Mouse (Mus musculus) retina, postnatal 1 day (tissue): ENCODE data around the gene Blvrb.

Experiments
- DNase-seq: peaks from one replicate; pipeline ENCODE4 v3.0.0-alpha.2; 2012

The Blvrb gene

DNA sequence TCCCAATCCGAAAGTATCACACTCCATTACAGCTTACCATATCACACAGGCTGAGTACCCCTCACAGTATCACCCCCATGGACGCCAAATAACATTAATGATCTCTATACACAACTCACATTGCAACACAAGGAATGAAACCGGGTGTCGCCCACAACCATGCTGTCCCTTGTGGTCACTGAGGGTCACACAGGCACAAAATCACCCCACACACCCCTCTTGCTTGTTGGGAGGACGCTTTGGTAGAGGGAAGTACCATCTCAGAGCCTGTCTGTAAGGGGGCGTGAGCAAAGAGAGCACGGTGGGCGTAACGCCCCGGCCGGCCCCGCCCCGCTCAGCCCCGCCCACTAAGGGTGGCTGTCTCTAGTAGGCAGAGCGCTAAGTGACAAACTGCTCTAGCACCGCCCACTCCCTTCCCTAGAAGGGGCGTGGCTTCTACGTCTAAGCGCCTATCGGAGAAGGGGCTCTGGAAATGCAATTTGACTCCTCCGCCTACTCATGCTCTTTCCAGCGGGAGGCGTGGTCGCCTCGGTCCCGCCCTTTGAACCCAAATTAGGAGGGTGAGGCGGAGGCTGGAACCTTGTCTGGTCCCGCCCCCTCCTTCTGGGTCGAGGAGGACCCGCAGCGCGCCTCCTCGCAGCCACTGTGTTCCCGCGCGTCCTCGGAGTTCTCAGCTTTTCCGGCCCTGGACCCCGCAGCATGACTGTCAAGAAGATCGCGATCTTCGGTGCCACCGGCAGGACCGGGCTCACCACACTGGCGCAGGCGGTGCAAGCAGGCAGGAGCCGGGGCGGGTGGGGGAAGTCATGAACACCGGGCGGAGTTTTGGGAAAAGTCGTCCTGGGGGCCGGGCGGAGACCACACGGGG, at the start of gene Blvrb, which contains the start of gene Sptbn4:
Gene Blvrb (plus strand): TSS at position 560 of the 868 bp plus-strand sequence.
Gene Sptbn4 (minus strand): TSS at position 268 of the 868 bp plus-strand sequence.
- peak; percentile 100 for DNase-seq

DNA sequence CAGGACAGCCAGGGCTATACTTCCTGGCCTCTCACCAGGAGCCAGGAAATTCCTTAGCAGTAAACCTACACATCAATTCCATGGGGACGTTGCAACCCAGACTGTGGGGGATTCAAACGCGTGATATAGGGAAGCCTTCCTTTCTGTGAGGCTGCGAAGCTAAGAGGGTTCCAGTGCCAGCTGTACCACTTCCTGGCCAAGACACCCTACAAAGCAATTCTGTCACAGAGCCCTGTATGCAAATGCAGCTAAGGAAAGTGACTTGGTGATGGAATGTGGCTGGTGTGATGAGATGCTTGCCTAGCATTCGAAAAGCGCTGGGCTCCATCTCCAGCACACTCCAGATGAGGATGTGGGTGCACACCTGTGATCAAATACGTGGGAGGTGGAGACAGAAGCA, 47.2 kb upstream of the Blvrb start:
- DNase-seq, result no peak

DNA sequence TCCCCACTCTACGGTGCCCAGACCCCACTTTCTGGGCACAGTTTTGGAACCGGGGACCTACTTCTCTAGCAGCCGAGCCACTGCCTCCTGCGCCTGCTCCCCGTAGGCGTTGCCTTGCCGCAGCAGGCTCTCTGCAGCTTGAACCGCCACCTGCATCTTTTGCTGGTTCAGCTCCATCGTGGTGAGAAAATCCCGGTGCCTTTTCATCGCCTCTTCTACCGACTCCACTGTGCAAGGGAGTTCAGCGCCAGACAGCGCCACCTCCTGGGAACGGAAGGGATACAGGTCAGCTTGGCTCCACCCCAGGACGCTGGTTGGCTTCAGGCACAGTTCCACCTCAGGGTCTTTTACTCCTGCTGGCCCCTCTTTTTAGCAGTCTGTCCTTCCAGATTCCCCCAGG, 45.1 kb upstream of the Blvrb start:
- DNase-seq, result peak; percentile 78

DNA sequence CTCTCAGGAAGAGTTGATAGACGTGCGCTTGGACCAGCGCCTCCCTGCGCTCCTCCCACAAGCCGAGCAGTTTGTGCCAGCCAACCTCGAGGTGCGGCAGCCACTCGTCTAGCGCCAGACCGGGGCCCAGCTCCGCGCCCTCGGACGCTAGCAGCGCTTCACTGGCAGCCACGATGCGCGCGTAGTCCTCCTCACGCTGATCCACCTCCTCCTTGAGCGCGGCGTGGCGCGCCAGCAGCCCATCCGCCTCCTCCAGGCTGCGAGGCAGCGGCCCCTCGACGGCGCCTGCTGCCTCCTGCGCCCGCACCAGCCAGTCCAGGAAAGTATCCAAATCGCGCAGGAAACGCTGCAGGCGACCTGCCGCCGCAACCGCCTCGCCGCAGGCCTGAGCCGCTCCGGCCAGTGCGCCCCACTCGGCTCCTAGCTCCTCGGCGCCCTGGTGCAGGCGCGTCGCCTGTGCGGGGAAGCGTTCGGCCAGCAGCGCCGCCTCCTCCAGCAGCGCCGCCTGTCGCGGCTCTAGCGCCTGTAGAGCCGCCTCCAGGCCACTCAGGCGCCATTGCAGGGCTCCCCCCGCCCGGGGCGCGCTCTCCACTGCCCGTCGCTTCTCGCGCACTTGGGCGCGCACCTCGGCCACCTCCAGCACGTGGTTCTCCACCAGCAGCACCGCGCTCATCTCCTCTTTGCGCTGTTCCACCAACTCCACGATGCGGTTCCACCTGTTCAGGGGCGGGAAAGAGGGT, 43.4 kb upstream of the Blvrb start:
- DNase-seq, result peak; percentile 31

DNA sequence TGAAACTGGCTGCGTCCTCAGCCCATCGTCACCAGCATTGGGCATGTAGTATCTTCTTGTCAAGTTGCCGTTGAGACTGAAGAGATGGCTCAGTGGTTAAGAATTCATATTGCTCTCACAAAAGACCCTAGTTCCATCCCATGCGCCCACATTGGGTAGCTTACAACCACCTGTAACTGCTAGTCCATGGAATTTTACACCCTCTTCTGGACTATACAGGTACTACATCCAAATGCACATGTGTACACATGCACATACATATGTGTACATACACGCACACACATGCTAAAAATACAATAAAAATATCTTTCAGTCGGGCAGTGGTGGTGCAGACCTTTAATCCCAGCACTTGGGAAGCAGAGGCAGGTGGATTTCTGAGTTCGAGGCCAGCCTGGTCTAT, 41.3 kb upstream of the Blvrb start:
- DNase-seq, result peak; percentile 19

DNA sequence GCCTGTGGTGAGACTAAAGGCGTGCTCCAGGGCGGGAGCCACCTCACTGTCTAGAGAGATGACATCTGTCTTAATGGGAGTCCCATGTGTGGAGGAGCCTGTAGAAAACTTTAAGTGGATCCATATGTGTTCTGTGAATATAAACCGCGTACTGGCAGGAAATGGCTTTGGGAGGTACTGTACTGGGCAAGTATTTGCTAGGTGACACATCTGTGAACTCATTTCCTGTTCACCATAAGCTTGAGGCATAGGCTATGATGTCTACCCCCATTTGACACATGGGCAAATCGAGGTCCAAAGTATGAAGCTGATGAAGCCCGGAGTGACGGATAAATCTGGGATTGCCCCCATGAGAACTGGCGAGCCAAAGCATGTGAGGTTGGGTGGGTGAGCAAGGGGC, 40.0 kb upstream of the Blvrb start:
- no peak for DNase-seq

- DNase-seq, result peak; percentile 85
Observed at GRCm38 (mm10) chr7:27408379-27409176, 39.2 kb upstream of the Blvrb start.

DNA sequence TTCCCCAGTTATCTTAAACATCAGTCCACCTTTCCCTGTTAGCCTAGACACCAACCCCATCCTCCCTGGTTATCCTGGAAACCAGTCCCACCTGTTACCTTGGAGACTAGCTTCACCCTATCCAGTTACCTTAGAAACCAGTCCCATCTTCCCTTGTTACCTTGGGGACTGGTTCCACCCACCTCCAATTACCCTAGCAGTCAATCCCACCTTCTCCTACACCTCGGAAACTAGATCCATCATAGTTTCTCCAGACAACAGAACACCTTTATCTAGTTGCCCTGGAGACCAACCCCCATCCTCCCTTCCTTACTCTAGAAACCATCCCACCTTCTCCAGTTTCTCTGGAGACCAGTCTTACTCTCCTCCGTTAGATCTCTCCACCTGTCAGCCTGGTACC, 30.6 kb upstream of the Blvrb start:
- no peak for DNase-seq

GRCm38 (mm10) chr7:27419101-27419500, 28.7 kb upstream of the Blvrb start:
- DNase-seq, result no peak

GRCm38 (mm10) chr7:27423556-27424326, 24.0 kb upstream of the Blvrb start:
- DNase-seq, result no peak

GRCm38 (mm10) chr7:27427387-27427786, 20.4 kb upstream of the Blvrb start:
- DNase-seq, result no peak

DNA sequence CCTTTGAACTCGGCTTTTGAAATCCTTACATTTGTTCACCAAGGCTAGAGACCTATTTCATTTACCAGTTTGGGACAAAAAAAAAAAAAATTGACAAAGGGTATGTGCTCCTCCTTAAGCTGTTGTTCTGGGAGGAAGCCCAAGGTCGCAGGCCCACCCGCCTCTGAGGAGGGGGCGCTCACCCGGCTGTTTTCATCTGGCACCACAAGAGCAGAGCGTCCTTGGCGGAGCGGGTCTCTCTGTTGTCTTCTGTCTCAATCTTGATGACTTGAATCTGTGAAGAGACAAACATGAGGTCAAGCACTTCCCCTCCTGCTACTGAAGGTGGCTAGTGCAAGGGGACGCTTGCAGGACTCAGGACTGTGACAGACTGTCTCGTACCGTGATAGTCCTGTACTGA, 19.8 kb upstream of the Blvrb start:
- DNase-seq, result no peak

- no peak for DNase-seq
Observed at GRCm38 (mm10) chr7:27429135-27429534, 18.6 kb upstream of the Blvrb start.

- no peak for DNase-seq
Observed at GRCm38 (mm10) chr7:27433349-27433748, 14.4 kb upstream of the Blvrb start.

DNA sequence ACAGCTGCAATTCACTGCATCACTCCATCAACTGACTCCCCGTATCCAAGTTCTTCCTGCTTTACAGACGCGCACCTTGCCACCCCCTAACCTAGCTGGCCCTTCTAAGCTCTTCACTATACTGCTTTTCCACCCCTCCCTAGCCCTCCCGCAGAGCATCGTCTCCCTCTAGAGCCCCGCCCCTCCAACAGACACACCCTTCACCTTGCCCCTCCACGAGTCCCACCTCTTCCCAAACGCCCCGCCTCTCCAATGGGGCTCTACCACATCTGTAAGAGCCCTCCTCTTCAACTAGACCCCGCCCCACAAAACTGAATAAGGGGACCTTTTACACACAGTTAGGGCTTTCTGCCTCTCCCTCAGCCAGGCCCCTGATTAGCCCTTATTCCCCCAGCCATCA, 14.0 kb upstream of the Blvrb start:
- DNase-seq, result no peak

- DNase-seq, result peak; percentile 34
Observed at GRCm38 (mm10) chr7:27437544-27437943, 10.2 kb upstream of the Blvrb start.

GRCm38 (mm10) chr7:27440014-27440413, 7.8 kb upstream of the Blvrb start:
- DNase-seq, result no peak

DNA sequence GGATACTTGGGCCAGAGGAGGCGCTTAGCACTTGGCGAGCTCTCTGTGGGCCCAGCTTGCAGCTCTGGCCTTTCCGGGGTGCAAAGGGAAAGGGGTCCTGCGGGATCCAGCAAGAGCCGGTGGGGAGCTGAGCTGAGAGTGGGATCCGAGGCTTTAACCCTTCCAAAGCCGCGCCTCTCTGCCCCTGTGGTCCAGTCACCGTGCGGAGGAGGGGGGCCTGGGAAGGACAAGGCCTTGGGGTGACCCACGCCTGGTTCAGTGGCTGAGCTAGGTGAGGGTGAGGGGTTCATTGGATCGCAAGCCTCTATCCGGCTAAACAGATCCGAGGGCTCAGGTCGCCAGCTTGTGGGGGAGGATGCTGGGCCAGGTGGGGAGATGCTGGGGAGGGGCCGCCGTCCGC, 1.7 kb upstream of the Blvrb start:
- peak; percentile 27 for DNase-seq

- peak; percentile 76 for DNase-seq
Observed at GRCm38 (mm10) chr7:27446521-27447418, 1.0 kb upstream of the Blvrb start.

DNA sequence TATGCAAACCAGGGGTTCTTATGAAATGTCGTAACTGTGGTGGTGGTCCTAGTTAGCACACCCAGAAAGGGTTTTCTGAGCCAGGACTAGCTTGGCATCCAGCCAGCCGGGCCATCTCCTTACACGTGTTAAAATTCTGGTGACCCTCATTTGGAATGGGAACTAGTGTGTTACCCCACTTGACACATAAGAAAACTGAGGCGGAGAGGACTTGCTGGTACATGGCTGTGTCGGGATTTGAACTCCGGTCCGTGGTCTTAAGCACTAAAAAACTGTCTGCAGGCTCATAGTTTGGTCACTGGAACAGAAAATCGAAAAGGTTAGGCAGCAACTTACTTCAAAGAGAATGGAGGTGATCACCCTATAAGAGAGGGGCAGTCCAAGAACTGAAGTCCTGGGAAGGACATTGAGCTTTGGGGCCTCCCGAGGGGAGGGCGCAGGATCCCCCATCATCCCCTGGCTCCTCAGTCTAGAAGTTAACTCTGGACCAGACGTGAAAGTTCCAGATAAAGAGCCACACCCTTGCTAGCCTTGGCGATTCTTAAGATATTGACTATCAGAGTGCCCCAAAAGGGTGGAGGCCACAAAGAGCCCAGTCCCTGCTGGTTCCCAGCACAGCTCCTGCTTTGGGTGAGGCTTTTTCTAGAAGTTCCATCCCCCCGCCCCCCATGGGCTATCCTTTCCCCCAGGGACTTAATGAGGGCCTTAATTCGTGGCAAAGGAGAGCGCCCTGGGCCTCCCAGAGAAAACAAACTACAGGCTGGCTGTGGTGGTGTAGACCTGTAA, 836 bp downstream of the Blvrb start:
- DNase-seq, result no peak
